Mouse (Mus musculus) small intestine, adult 2 months (tissue): ENCODE results near the gene Zfp637. TPM values are rescaled to one million over a fixed set of nuclear protein-coding genes. Genes with fewer than 3 reads are reported as not detected.

Experiments
- H3K27ac ChIP-seq: fragments of 200-500 bp; 2 replicates; pipeline ENCODE4 v1.5.1; 2012; ENCODE audit warnings: low read depth, low read length, control low read depth, inconsistent platforms; ENCODE audit not compliant: insufficient read depth
- H3K27me3 ChIP-seq: fragments of 200-500 bp; 2 replicates; pipeline ENCODE4 v1.6.1; 2012; ENCODE audit warnings: mild to moderate bottlenecking, moderate library complexity, low read length, inconsistent platforms; ENCODE audit not compliant: control insufficient read depth, insufficient read depth
- H3K36me3 ChIP-seq: fragments of 200-500 bp; 2 replicates; pipeline ENCODE4 v1.6.1; 2012; ENCODE audit warnings: mild to moderate bottlenecking, low read length, control low read depth, inconsistent platforms; ENCODE audit not compliant: control insufficient read depth, insufficient read depth
- H3K4me1 ChIP-seq: fragments of 200-500 bp; 2 replicates; pipeline ENCODE4 v1.6.1; 2012; ENCODE audit warnings: low read length, inconsistent platforms, mixed read lengths; ENCODE audit not compliant: control insufficient read depth, insufficient read depth, insufficient read length
- H3K4me3 ChIP-seq: fragments of 200-500 bp; 2 replicates; pipeline ENCODE4 v1.5.1; 2012; ENCODE audit warnings: low read depth, mild to moderate bottlenecking, control low read depth, inconsistent platforms, low read length, moderate library complexity
- CTCF ChIP-seq: fragments of 200-500 bp; IDR thresholded peaks from 2 replicates; pipeline ENCODE4 v1.5.1; 2012; ENCODE audit warnings: low read depth, mild to moderate bottlenecking, control low read depth, inconsistent platforms, low read length, moderate library complexity, mixed read lengths; ENCODE audit not compliant: insufficient replicate concordance, insufficient read length; ENCODE audit errors: extremely low read depth
- POLR2A ChIP-seq: fragments of 200-500 bp; IDR thresholded peaks from 2 replicates; pipeline ENCODE4 v1.6.1; 2012; ENCODE audit warnings: low read depth, mild to moderate bottlenecking, control low read depth, inconsistent platforms, low read length, moderate library complexity
- WGBS: fragments of 180-500 bp; shearing (Covaris S2); methylation state at CpG from one replicate; pipeline ENCODE4 v1.1.7; 2018; 5-methylcytosine and 5-hydroxymethylcytosine counted together
- polyA plus RNA-seq: library from polyadenylated mRNA; depleted of rRNA; stranded (reverse); fragments of >200 nt; gene quantifications from 2 replicates; pipeline ENCODE4 v1.2.3, GENCODE M21; 2012

The Zfp637 gene
- polyA plus RNA-seq, 1 experiment, result 15.9 TPM

DNA sequence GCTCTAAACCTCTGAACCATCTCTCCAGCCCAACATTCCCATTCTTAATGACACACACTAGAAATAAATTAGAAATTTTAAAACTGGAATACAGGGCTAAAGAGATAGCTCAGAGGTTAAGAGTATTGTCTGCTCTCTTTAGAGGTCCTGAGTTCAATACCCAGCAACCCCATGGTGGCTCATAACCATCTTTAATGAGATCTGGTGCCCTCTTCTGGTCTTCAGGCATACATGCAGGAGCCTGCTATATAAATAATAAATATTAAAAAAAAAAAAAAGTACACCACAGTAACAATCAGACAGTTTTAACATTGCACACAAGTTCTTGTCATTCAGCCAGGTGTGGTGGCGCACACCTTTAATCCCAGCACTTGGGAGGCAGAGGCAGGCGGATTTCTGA is 6.8 kb downstream of the Zfp637 start:
- Histone ChIP-seq H3K36me3 (peaks cover 20% of the 10 kb centered on the region), H3K4me3 (no peak overlapping the region), H3K27me3 (no peaks in the 10 kb centered on the region), H3K27ac (no peak overlapping the region), H3K4me1 (no peaks in the 10 kb centered on the region)
- WGBS, result 94% methylated on average over 2 of the region's 2 CpGs
- no peak for TF ChIP-seq POLR2A
- TF ChIP-seq CTCF, result no peak

- no peak for TF ChIP-seq POLR2A
- TF ChIP-seq CTCF, result no peak
- H3K27me3 ChIP-seq, result no peaks in the 10 kb centered on the region
- no peaks in the 10 kb centered on the region for H3K4me1 ChIP-seq
- H3K27ac ChIP-seq, result no peak overlapping the region
- H3K36me3 ChIP-seq, result peaks cover 17% of the 10 kb centered on the region
- WGBS, result 89% methylated on average over 5 of the region's 5 CpGs
- no peak overlapping the region for H3K4me3 ChIP-seq
These were observed 7.6 kb downstream of the Zfp637 start for GRCm38 (mm10) chr6:117848577-117848976.

- no peaks in the 10 kb centered on the region for H3K4me1 ChIP-seq
- H3K27ac ChIP-seq, result no peak overlapping the region
- TF ChIP-seq POLR2A, result no peak
- no peak for TF ChIP-seq CTCF
- WGBS, result 48% methylated on average over 2 of the region's 2 CpGs
- peaks cover 5% of the 10 kb centered on the region; the same call in 1 of the 2 replicates for H3K36me3 ChIP-seq
- no peaks in the 10 kb centered on the region for H3K27me3 ChIP-seq
- H3K4me3 ChIP-seq, result no peak overlapping the region
These were observed 10.8 kb downstream of the Zfp637 start for GRCm38 (mm10) chr6:117851747-117852146.

GRCm38 (mm10) chr6:117857990-117858389 is 17.0 kb downstream of the Zfp637 start:
- 29% methylated on average over 1 of the region's 1 CpGs for WGBS

DNA sequence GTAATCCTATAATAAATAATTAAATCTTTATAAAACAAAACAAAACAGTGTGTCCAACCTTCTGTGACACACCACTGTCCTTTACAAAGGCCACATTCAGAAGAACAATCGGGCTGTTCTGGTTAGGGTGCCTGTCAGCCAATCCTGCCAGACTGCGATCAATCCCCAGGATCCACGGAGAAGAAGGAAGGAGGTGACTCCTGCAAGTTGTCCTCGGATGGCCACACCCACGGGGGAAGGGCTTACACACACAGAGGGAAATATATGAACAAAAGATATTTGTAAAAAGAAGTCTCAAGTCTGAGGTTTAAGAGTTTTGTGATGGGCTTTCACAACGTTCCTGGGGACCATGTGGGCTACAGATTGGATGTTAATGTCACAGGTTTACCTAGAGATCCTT is 20.9 kb downstream of the Zfp637 start, which contains the start of gene Zfp239:
Gene Zfp239, plus strand, starts transcription at position 253 of the 400 bp plus-strand sequence.
- no peaks in the 10 kb centered on the region for H3K27me3 ChIP-seq
- H3K4me3 ChIP-seq, result peak within 1 kb of the TSS; percentile 85
- peaks cover 5% of the 10 kb centered on the region for H3K4me1 ChIP-seq
- 25% methylated on average over 6 of the region's 6 CpGs for WGBS
- H3K27ac ChIP-seq, result peak within 1 kb of the TSS; percentile 80
- TF ChIP-seq POLR2A, result no peak
- no peak for TF ChIP-seq CTCF
- H3K36me3 ChIP-seq, result no peaks in the 10 kb centered on the region

More at GRCm38 (mm10) chr6:117857990-117858389, 17.0 kb downstream of the Zfp637 start:
- Histone ChIP-seq H3K4me3 (no peak overlapping the region), H3K27ac (no peak overlapping the region), H3K36me3 (no peaks in the 10 kb centered on the region), H3K4me1 (peaks cover under 1% of the 10 kb centered on the region; the same call in 1 of the 2 replicates), H3K27me3 (no peaks in the 10 kb centered on the region)
- TF ChIP-seq POLR2A (no peak), CTCF (no peak)

GRCm38 (mm10) chr6:117862465-117862864 is 21.5 kb downstream of the Zfp637 start:
- no peak overlapping the region; the same call in 1 of the 2 replicates for H3K4me3 ChIP-seq
- H3K36me3 ChIP-seq, result no peaks in the 10 kb centered on the region
- H3K27ac ChIP-seq, result 0 out of 2 replicates have a peak overlapping the region, but pooled peaks have one; percentile 25
- peaks cover 5% of the 10 kb centered on the region for H3K4me1 ChIP-seq
- no peaks in the 10 kb centered on the region for H3K27me3 ChIP-seq
- TF ChIP-seq CTCF, result no peak
- TF ChIP-seq POLR2A, result no peak
- WGBS, result 29% methylated on average over 8 of the region's 8 CpGs

DNA sequence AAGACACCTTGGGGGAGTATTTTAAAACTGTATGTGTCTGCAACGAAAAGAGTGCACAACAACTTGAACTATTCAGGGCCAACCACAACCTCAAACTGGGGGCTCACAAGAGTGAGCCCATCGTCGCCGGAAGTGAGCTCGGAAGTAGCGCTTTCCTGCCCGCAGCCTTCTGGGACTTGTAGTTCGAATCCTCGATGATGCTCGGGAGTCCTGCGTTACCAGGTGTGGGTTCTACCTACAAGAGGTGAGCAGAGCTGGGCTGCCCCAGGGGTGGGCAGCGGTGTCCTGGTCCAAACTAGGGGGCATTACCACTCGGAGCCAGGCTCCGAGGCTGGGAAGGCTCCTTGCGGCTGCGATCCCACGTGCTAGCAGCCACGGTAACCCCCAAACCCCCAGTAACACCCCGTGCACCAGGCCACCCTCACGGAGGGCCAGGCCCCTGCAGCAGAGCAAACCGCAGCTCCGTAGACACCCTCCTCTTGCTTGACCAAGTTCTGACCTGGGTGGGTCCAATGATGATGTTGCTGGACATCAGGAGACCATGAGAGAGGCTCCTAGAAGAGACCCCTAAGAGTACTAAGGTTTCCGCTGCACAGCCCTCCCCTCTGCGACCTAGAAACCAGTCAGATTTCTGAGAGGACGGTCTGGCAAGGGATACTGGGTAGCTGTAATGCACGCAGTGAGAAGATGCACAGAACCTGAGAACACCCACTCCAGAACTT is 22.1 kb downstream of the Zfp637 start:
- no peaks in the 10 kb centered on the region for H3K36me3 ChIP-seq
- peaks cover 6% of the 10 kb centered on the region for H3K4me1 ChIP-seq
- H3K27ac ChIP-seq, result no peak overlapping the region
- WGBS, result 2% methylated on average over 26 of the region's 26 CpGs
- TF ChIP-seq CTCF (no peak), POLR2A (no peak)
- H3K27me3 ChIP-seq, result no peaks in the 10 kb centered on the region
- H3K4me3 ChIP-seq, result peak overlapping the region; percentile 85
